Mouse (Mus musculus): ENCODE results near the gene Taar7a. TPM values are rescaled to one million over a fixed set of nuclear protein-coding genes. Genes with fewer than 3 reads are reported as not detected.

Gene Taar7a
- polyA plus RNA-seq (2012; rRNA removed) = not detected in 2 replicates

- TF ChIP-seq CTCF (IDR thresholded peaks at IDR 0.05; ENCODE audit: borderline replicate concordance, extremely low read depth, insufficient read depth, insufficient read length) = no peak
- no peak for TF ChIP-seq POLR2A (IDR thresholded peaks at IDR 0.05; ENCODE audit: borderline replicate concordance, extremely low read depth, insufficient read depth, insufficient read length, poor library complexity, severe bottlenecking)
- DNase-seq (ENCODE audit: low read depth) = no peak
Measured at GRCm38 (mm10) chr10:23993381-23993780, at the start of gene Taar7a. Gene Taar7a, minus strand, starts transcription at chr10:23993481.

GRCm38 (mm10) chr10:24040120-24040869, 47.0 kb upstream of the Taar7a start:
- TF ChIP-seq POLR2A (IDR thresholded peaks at IDR 0.05; ENCODE audit: borderline replicate concordance, extremely low read depth, insufficient read depth, insufficient read length, poor library complexity, severe bottlenecking) (no peak), CTCF (IDR thresholded peaks at IDR 0.05; ENCODE audit: borderline replicate concordance, extremely low read depth, insufficient read depth, insufficient read length) (no peak)
- no peak for DNase-seq (ENCODE audit: low read depth)

GRCm38 (mm10) chr10:24037314-24037713, 44.0 kb upstream of the Taar7a start, which contains the start of gene Taar7e:
Gene Taar7e, plus strand, starts transcription at chr10:24037614.
- no peak for DNase-seq (ENCODE audit: low read depth)
- TF ChIP-seq CTCF (IDR thresholded peaks at IDR 0.05; ENCODE audit: borderline replicate concordance, extremely low read depth, insufficient read depth, insufficient read length) = no peak
- TF ChIP-seq POLR2A (IDR thresholded peaks at IDR 0.05; ENCODE audit: borderline replicate concordance, extremely low read depth, insufficient read depth, insufficient read length, poor library complexity, severe bottlenecking) = no peak

- no peak for DNase-seq (ENCODE audit: low read depth)
- TF ChIP-seq CTCF (IDR thresholded peaks at IDR 0.05; ENCODE audit: borderline replicate concordance, extremely low read depth, insufficient read depth, insufficient read length) = no peak
Measured at GRCm38 (mm10) chr10:24031347-24031746, 38.1 kb upstream of the Taar7a start.

GRCm38 (mm10) chr10:24026922-24027321, 33.6 kb upstream of the Taar7a start, which contains the start of gene Taar7d:
Gene Taar7d, plus strand, starts transcription at chr10:24027222.
- no peak for DNase-seq (ENCODE audit: low read depth)
- TF ChIP-seq POLR2A (IDR thresholded peaks at IDR 0.05; ENCODE audit: borderline replicate concordance, extremely low read depth, insufficient read depth, insufficient read length, poor library complexity, severe bottlenecking) = no peak
- no peak for TF ChIP-seq CTCF (IDR thresholded peaks at IDR 0.05; ENCODE audit: borderline replicate concordance, extremely low read depth, insufficient read depth, insufficient read length)

GRCm38 (mm10) chr10:24008143-24008542, 14.9 kb upstream of the Taar7a start:
- no peak for DNase-seq (ENCODE audit: low read depth)

GRCm38 (mm10) chr10:24007034-24007433, 13.8 kb upstream of the Taar7a start:
- TF ChIP-seq CTCF (IDR thresholded peaks at IDR 0.05; ENCODE audit: borderline replicate concordance, extremely low read depth, insufficient read depth, insufficient read length) (no peak), POLR2A (IDR thresholded peaks at IDR 0.05; ENCODE audit: borderline replicate concordance, extremely low read depth, insufficient read depth, insufficient read length, poor library complexity, severe bottlenecking) (no peak)

More at GRCm38 (mm10) chr10:24008143-24008542, 14.9 kb upstream of the Taar7a start:
- no peak for TF ChIP-seq POLR2A (IDR thresholded peaks at IDR 0.05; ENCODE audit: borderline replicate concordance, extremely low read depth, insufficient read depth, insufficient read length, poor library complexity, severe bottlenecking)
- TF ChIP-seq CTCF (IDR thresholded peaks at IDR 0.05; ENCODE audit: borderline replicate concordance, extremely low read depth, insufficient read depth, insufficient read length) = no peak

GRCm38 (mm10) chr10:24006442-24006841, 13.2 kb upstream of the Taar7a start:
- DNase-seq (ENCODE audit: low read depth) = no peak
- TF ChIP-seq CTCF (IDR thresholded peaks at IDR 0.05; ENCODE audit: borderline replicate concordance, extremely low read depth, insufficient read depth, insufficient read length) (no peak), POLR2A (IDR thresholded peaks at IDR 0.05; ENCODE audit: borderline replicate concordance, extremely low read depth, insufficient read depth, insufficient read length, poor library complexity, severe bottlenecking) (no peak)

More at GRCm38 (mm10) chr10:24007034-24007433, 13.8 kb upstream of the Taar7a start:
- no peak for DNase-seq (ENCODE audit: low read depth)

GRCm38 (mm10) chr10:23999639-24000038, 6.4 kb upstream of the Taar7a start, which contains the start of gene Taar7b:
Gene Taar7b, plus strand, starts transcription at chr10:23999939.
- TF ChIP-seq CTCF (IDR thresholded peaks at IDR 0.05; ENCODE audit: borderline replicate concordance, extremely low read depth, insufficient read depth, insufficient read length) (no peak), POLR2A (IDR thresholded peaks at IDR 0.05; ENCODE audit: borderline replicate concordance, extremely low read depth, insufficient read depth, insufficient read length, poor library complexity, severe bottlenecking) (no peak)
- DNase-seq (ENCODE audit: low read depth) = no peak

- no peak for DNase-seq (ENCODE audit: low read depth)
- TF ChIP-seq CTCF (IDR thresholded peaks at IDR 0.05; ENCODE audit: borderline replicate concordance, extremely low read depth, insufficient read depth, insufficient read length) = no peak
Measured at GRCm38 (mm10) chr10:23986419-23986818, 6.9 kb downstream of the Taar7a start.

GRCm38 (mm10) chr10:23985546-23985945, 7.7 kb downstream of the Taar7a start, which contains the start of gene Taar6:
Gene Taar6, minus strand, starts transcription at chr10:23985646.
- no peak for TF ChIP-seq CTCF (IDR thresholded peaks at IDR 0.05; ENCODE audit: borderline replicate concordance, extremely low read depth, insufficient read depth, insufficient read length)
- no peak for DNase-seq (ENCODE audit: low read depth)
